Mouse (Mus musculus) heart, postnatal 0 days (tissue): ENCODE results near the gene Taf3.

Source experiments
- CTCF ChIP-seq: IDR thresholded peaks from 2 replicates; pipeline ENCODE4 v1.5.1; 2016; ENCODE audit warnings: antibody characterized with exemption, control low read depth, low read depth
- EP300 ChIP-seq: IDR thresholded peaks from 2 replicates; pipeline ENCODE4 v1.6.1; 2016; ENCODE audit warnings: antibody characterized with exemption, low read depth

GRCm38 (mm10) chr2:9867092-9867825 lies 181.1 kb downstream of the Taf3 start:
- no peak for TF ChIP-seq CTCF
- TF ChIP-seq EP300: no peak
